Mouse (Mus musculus): Measurements from ENCODE around the gene Slc2a4.
"Not testable (repeated sequence)": the region's sequence is repeated elsewhere in the genome, so short reads cannot be mapped to it uniquely, and the experiment has no call there.

The Slc2a4 gene

GRCm38 (mm10) chr11:69939731-69940130, 8.3 kb downstream of the Slc2a4 start:
- no peak for DNase-seq (ENCODE audit: low read depth, low spot score)

GRCm38 (mm10) chr11:69939181-69939580, 8.8 kb downstream of the Slc2a4 start:
- DNase-seq (ENCODE audit: low read depth, low spot score): no peak

- DNase-seq (ENCODE audit: low read depth, low spot score): no peak
These were observed 9.5 kb downstream of the Slc2a4 start for GRCm38 (mm10) chr11:69938401-69938979.

- no peak for DNase-seq (ENCODE audit: low read depth, low spot score)
These were observed 10.2 kb downstream of the Slc2a4 start for GRCm38 (mm10) chr11:69937834-69938233.

DNA sequence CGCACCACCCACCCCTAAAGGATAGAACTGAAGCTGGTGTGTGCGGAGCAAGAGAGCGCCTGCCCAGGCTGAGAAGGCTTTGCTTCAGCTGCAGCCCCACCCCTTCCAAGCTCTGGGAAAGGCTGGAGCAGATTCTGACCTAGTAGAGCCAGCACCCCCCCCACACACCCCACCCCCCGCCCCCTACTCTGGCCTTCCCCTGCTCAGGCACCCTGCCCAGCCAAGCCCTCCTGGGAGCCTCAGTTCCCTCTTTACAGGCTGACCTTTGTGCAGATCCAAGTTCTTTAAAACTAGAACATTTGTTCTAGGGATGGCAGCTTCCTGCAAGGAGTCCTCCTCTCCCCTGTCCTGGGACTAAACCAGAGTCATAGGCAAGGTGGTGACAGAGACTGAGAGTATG, 10.6 kb downstream of the Slc2a4 start:
- DNase-seq (ENCODE audit: low read depth, low spot score): no peak

DNA sequence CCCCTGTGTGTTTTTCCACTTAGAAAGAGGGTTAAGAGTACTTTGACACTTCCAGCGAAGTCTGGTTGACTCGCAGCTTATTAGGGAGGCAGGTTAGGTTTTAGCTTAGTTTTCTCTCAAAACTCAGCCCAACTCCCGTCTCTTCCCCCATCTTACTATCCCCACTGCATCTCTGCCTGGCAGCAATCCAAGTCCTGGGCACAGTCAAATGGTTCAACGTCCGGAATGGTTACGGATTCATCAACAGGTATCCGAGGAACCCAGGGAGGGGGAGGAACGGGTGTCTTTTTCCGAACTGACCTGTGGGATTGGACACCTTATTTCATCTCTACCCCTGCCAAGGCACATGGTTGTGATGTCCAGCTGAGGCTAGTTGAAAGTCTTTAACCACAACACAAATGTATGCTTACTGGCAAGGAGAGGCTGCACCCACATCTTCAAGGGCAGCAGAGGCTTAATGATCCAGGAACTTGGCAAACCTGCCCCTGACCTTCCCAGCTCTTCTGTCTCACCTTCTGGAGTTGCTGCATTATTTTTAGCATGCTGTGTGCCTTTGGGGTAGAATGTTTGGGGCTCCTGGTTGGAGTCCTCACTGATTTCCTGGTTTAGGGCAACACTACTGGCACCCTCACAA, 11.2 kb downstream of the Slc2a4 start:
- DNase-seq (ENCODE audit: low read depth, low spot score): no peak

- no peak for DNase-seq (ENCODE audit: low read depth, low spot score)
These were observed 11.8 kb downstream of the Slc2a4 start for GRCm38 (mm10) chr11:69936156-69936555.

GRCm38 (mm10) chr11:69935137-69935879, 12.7 kb downstream of the Slc2a4 start, which contains the start of gene Ybx2:
TSS of gene Ybx2 (plus strand) at chr11:69935796.
- peak; percentile 86 for DNase-seq (ENCODE audit: low read depth, low spot score)

- no peak for DNase-seq (ENCODE audit: low read depth, low spot score)
These were observed 13.3 kb downstream of the Slc2a4 start for GRCm38 (mm10) chr11:69934681-69935080.

DNA sequence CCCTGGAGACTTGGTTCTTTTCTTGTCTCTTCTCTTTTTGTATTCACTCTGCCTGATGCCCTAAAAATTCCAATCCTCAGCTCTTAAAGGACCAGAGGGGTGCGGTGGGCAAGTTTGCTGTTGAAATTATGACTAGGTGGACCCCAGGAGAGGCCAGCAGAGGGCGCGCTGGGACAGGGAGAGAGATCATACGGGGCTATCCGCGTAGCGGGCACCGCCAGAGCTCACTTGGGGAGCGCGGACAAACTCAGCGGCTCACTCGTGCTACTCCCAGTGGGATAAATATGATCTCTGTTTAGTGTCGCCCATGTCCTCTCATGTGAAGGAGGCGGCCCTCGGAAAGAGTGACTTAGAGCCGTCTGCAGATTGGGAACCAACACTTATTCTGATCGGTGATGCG, 13.8 kb downstream of the Slc2a4 start:
- peak; percentile 86 for DNase-seq (ENCODE audit: low read depth, low spot score)

- DNase-seq (ENCODE audit: low read depth, low spot score): no peak
These were observed 14.9 kb downstream of the Slc2a4 start for GRCm38 (mm10) chr11:69933066-69933465.

DNA sequence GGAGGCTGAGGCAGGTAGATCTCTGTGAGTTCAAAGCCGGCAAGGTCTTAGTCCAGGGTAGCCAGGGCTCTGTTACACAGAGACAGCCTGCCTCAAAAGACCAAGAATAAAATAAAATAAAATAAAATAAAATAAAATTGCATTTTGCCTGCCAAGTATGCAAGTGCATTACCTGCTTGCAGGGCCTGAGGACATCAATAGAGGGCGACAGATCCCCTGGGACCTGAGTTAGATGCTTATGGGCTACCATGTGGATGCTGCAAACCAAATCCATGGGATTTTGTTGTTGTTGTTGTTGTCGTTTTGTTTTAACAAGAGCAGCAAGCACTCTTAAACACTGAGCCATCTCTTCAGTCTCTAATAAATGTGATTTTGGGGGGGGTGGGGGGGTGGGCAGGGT, 15.7 kb downstream of the Slc2a4 start:
- DNase-seq (ENCODE audit: low read depth, low spot score): no peak

GRCm38 (mm10) chr11:69931769-69932168, 16.2 kb downstream of the Slc2a4 start:
- no peak for DNase-seq (ENCODE audit: low read depth, low spot score)

GRCm38 (mm10) chr11:69930967-69931537, 16.9 kb downstream of the Slc2a4 start:
- no peak for DNase-seq (ENCODE audit: low read depth, low spot score)

DNA sequence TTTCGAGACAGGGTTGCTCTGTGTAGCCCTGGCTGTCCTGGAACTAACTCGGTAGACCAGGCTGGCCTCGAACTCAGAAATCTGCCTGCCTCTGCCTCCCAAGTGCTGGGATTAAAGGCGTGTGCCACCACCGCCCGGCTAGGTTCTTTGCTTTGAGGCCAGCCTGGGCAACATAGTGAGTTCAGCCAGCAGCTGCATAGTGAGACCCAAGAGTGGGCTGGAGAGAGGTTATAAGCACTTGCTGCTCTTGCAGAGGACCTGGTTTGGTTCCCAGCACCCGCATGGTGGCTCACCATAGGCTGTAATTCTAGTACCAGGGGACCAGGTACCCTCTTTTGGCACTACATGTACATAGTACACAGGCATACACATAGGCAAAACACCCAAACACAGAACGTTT, 17.8 kb downstream of the Slc2a4 start:
- DNase-seq (ENCODE audit: low read depth, low spot score): not testable (repeated sequence)

DNA sequence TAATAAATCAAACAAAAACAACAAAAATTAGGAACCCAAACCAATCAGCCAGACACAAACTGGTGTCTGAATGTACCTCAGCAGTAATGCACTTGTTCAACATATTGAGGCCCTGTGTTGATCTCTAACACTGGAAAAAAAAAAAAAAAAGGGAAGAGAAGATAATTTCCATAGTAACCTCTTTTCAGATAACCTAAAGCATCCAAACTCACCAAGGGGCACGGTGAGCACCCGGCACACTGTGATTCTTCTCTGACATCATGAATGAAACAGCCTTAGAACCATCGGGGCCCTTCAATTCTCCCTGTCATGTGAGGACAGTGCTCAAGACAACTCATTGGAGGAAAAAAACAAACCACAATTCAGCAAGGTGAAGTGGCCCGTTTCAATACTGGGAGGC, 18.3 kb downstream of the Slc2a4 start:
- no peak for DNase-seq (ENCODE audit: low read depth, low spot score)

DNA sequence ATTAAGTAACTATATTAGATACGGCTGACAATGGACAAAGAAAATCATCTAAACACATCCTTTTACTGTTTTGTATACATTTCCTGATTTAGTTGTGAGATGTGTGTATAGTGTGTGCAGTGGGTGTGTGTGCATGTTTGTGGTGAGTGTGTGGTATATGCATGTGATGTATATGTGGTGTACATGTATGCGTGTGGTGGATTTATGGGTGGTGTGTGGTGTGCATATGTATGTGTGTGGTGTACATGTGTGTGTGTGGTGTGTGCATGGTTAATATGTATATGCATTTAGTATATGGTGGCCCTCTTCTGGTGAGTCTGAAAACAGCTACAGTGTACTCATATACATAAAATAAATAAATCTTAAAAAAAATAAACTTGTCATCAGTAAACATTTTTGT, 20.5 kb downstream of the Slc2a4 start:
- DNase-seq (ENCODE audit: low read depth, low spot score): no peak

- DNase-seq (ENCODE audit: low read depth, low spot score): no peak
These were observed 25.2 kb downstream of the Slc2a4 start for GRCm38 (mm10) chr11:69922796-69923195.

DNA sequence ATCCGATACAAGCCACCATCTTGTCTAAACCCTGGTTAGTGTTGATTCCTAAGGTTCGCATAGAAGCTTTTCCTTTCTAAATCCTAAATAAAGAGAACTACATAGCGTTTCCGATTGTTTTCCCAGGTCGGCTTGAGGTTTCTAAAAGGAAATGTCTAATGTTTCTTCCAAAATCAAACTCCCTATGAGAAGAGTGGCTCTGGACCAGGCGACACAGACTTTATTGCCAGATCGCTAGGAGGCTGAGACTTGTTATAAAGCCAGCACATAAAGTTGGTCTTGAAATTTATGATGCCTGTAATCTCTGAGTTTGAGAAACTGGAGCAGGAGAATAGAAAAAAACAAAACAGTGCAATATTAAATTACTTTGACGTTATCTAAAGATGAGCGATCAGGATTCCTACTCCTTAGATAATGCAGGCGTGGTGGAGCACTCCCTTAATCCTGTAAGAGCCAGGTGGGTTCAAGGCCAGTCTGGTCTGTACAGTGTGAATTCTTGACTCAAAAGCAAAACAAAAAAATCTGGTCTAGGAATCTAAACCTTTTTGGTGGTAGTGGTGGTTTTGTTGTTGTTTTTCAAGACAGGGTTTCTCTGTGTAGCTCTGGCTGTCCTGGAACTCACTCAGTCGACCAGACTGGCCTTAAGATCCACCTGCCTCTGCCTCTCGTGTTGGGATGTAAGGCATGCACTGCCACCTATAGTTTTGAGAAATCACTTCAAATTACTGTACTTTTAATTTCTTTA, 25.8 kb downstream of the Slc2a4 start:
- no peak for DNase-seq (ENCODE audit: low read depth, low spot score)

DNA sequence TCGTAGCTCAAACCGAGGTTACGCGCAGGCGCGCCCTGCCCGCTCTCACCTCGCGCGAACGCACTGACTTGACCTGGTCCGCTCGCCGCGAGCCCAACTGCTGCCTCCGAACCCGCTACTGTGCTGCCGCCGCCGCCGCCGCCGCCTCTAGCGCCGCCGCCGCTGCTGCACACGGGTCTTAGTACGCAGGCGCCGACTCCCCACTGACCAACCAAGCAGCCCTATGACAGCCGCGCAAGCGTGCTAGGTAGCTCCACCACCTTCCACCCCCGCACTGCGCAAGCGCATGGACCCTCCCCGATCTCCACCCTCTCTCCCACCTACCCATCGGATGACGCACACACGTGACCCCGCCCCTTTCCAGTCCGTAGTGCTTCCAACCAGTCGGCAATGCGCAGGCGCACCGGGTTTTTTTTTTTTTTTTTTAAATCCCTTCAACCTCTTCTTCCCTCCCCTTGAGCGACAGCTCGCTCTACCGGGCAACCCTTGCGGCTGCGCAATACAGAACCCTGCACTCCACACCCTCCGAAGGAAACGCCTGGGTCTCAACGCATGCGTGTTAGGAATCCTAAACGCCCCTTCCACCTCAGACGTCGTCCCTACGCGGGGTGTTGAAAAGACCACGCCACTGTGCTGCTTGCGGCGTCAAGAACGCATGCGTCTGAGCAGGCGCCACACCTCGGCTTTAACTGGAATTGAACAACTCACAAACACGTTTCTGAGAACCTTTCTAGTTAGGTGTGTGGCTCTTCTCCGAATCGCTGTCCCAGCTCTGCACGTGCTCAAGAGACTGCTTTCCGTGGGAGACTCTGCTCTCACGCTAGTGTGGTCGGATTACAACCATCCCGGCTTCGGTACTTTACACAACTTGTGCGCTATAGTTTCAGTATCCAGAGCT, 26.6 kb downstream of the Slc2a4 start, which contains the start of gene Eif5a:
Gene Eif5a, minus strand, starts transcription at position 845 of the 898 bp plus-strand sequence.
- peak; percentile 100 for DNase-seq (ENCODE audit: low read depth, low spot score)

All from retina, postnatal 7 days (tissue).